Mouse (Mus musculus) CD4-positive, CD25-positive, alpha-beta regulatory T cell, adult 4 months (primary cell): ENCODE measurements around the gene Nudt19. TPM values are rescaled to one million over a fixed set of nuclear protein-coding genes. Genes with fewer than 3 reads are reported as not detected.

Experiments
- polyA plus RNA-seq, 2 experiments: library from polyadenylated mRNA; unstranded; fragments of 100-300 nt; shearing (Covaris generic); gene quantifications; one replicate each; pipeline ENCODE4 v1.2.1; 2017

Nudt19 gene
- polyA plus RNA-seq, 2 experiments from 2014 or later = 42.0 to 46.8 TPM

Other genes starting within 250 kb of the Nudt19 start
- 10 to 100 TPM; 22.4 to 28.6 TPM for gene Gpatch1, start 237.9 kb downstream of the Nudt19 start, polyA plus RNA-seq
- gene Rhpn2, start 222.1 kb downstream of the Nudt19 start, polyA plus RNA-seq = under 1 TPM; 0.28 to 0.39 TPM
- 10 to 100 TPM; 34.0 to 40.4 TPM for gene Faap24, start 159.5 kb downstream of the Nudt19 start, polyA plus RNA-seq
- gene Cep89, start 159.3 kb downstream of the Nudt19 start, polyA plus RNA-seq = 10 to 100 TPM; 14.2 to 23.5 TPM
- gene Slc7a9, start 107.5 kb downstream of the Nudt19 start, polyA plus RNA-seq = not detected
- gene Tdrd12, start 18.6 kb downstream of the Nudt19 start, polyA plus RNA-seq = not detected
- gene Rgs9bp, start 29.3 kb upstream of the Nudt19 start, polyA plus RNA-seq = not detected
- gene Ankrd27, start 29.9 kb upstream of the Nudt19 start, polyA plus RNA-seq = 10 to 100 TPM; 52.8 to 73.2 TPM
- gene Pdcd5, start 91.2 kb upstream of the Nudt19 start, polyA plus RNA-seq = 10 to 100 TPM; 77.3 to 77.7 TPM
- gene Dpy19l3, start 198.2 kb upstream of the Nudt19 start, polyA plus RNA-seq = 10 to 100 TPM; 23.9 to 30.0 TPM
- gene Zfp507, start 246.7 kb upstream of the Nudt19 start, polyA plus RNA-seq = 1 to 10 TPM; 4.4 to 5.1 TPM